Mouse (Mus musculus) intestine, postnatal 0 days (tissue): ENCODE measurements at regions not wholly inside any gene's neighbourhood (a gene's known extent, or its start where the extent isn't known, plus 50 kb on each side); places are given as distances from the start of the nearest gene placed in this dataset.

Experiments used
- ATAC-seq: fragments of 200-750 bp; cut with Nextera tagmentation; 2 replicates; pipeline ENCODE4 v1.8.0; 2017; ENCODE audit warnings: mild to moderate bottlenecking, moderate TSS enrichment, moderate library complexity
- H3K27ac ChIP-seq: fragments of 300-500 bp; sonication (generic); 2 replicates; pipeline ENCODE4 v1.5.1; 2014; ENCODE audit warnings: mild to moderate bottlenecking, low read depth, low read length, moderate library complexity
- H3K27me3 ChIP-seq: fragments of 300-500 bp; sonication (generic); replicated peaks from 2 replicates; pipeline ENCODE4 v1.6.1; 2014; ENCODE audit warnings: low read length, mixed read lengths; ENCODE audit not compliant: control insufficient read depth, insufficient read depth
- H3K36me3 ChIP-seq: fragments of 300-500 bp; sonication (generic); 2 replicates; pipeline ENCODE4 v1.6.1; 2014; ENCODE audit warnings: mild to moderate bottlenecking, moderate library complexity; ENCODE audit not compliant: control insufficient read depth, insufficient read depth
- H3K4me1 ChIP-seq: fragments of 300-500 bp; sonication (generic); replicated peaks from 2 replicates; pipeline ENCODE4 v1.6.1; 2014; ENCODE audit warnings: antibody characterized with exemption, low read length, mixed read lengths; ENCODE audit not compliant: control insufficient read depth, insufficient read depth
- H3K4me2 ChIP-seq: fragments of 300-500 bp; sonication (generic); replicated peaks from 2 replicates; pipeline ENCODE4 v1.6.1; 2014; ENCODE audit warnings: low read depth, mild to moderate bottlenecking, moderate library complexity
- H3K4me3 ChIP-seq: fragments of 300-500 bp; sonication (generic); 2 replicates; pipeline ENCODE4 v1.5.1; 2014; ENCODE audit warnings: low read depth, low read length
- H3K9ac ChIP-seq: fragments of 300-500 bp; sonication (generic); 2 replicates; pipeline ENCODE4 v1.6.1; 2014; ENCODE audit warnings: mild to moderate bottlenecking, low read depth, low read length
- H3K9me3 ChIP-seq: fragments of 300-500 bp; sonication (generic); 2 replicates; pipeline ENCODE4 v1.6.1; 2016; ENCODE audit warnings: mixed run types; ENCODE audit not compliant: control insufficient read depth
- CTCF ChIP-seq: sonication (generic); IDR thresholded peaks from 2 replicates; pipeline ENCODE4 v1.5.1; 2016; ENCODE audit warnings: low read depth, mild to moderate bottlenecking, control low read depth, antibody characterized with exemption, moderate library complexity
- WGBS: fragments of 180-500 bp; shearing (Covaris S2); extraction: QIAGEN DNeasy Blood & Tissue Kit; methylation state at CpG from one replicate; pipeline ENCODE4 v1.1.7; 2014; 5-methylcytosine and 5-hydroxymethylcytosine counted together

GRCm38 (mm10) chr2:106461973-106462637 is 231.0 kb upstream of the Mpped2 start:
- TF ChIP-seq CTCF = no peak
- 69% methylated on average over 12 of the region's 12 CpGs for WGBS

GRCm38 (mm10) chr2:106465055-106465454 is 228.0 kb upstream of the Mpped2 start:
- Histone ChIP-seq H3K9me3 (no peaks in the 10 kb centered on the region), H3K4me3 (no peak overlapping the region), H3K27me3 (no peaks in the 10 kb centered on the region), H3K4me1 (no peaks in the 10 kb centered on the region), H3K36me3 (no peaks in the 10 kb centered on the region), H3K27ac (no peak overlapping the region), H3K9ac (no peak overlapping the region), H3K4me2 (no peak overlapping the region)
- TF ChIP-seq CTCF = no peak
- 55% methylated on average over 3 of the region's 3 CpGs for WGBS
- no peak for ATAC-seq

More at GRCm38 (mm10) chr2:106461973-106462637, 231.0 kb upstream of the Mpped2 start:
- Histone ChIP-seq H3K4me3 (no peak overlapping the region), H3K36me3 (no peaks in the 10 kb centered on the region), H3K9ac (no peak overlapping the region), H3K9me3 (no peaks in the 10 kb centered on the region), H3K27me3 (no peaks in the 10 kb centered on the region), H3K4me1 (no peaks in the 10 kb centered on the region), H3K4me2 (no peak overlapping the region), H3K27ac (no peak overlapping the region)
- ATAC-seq = no peak

- H3K27ac ChIP-seq = no peak overlapping the region
- no peak for TF ChIP-seq CTCF
- H3K36me3 ChIP-seq = no peaks in the 10 kb centered on the region
- H3K4me1 ChIP-seq = no peaks in the 10 kb centered on the region
- H3K4me2 ChIP-seq = no peak overlapping the region
- H3K4me3 ChIP-seq = no peak overlapping the region
- H3K9me3 ChIP-seq = no peaks in the 10 kb centered on the region
- ATAC-seq = no peak
- H3K9ac ChIP-seq = no peak overlapping the region
- WGBS = 80% methylated on average over 3 of the region's 3 CpGs
- no peaks in the 10 kb centered on the region for H3K27me3 ChIP-seq
Observed at GRCm38 (mm10) chr2:106465831-106466230, 227.2 kb upstream of the Mpped2 start.

DNA sequence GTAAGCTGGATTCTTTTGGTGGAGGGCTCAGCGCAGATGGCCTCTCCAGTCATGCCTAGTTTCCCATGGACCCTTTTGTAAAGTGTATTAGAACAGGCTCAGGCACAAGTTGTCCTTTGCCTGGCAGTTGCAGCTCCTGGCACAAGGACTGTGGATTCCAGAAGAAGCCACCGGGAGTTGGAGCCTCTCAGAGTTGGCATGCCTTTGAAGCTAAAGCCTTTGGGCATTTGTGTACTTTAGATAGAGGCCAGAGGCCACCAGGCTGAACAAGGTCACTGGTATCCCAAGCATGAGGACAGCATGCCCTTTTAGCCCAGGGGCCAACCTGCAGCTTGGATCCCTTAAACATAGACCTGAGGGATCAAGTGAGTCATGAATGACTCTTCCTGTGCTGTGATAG is 223.9 kb upstream of the Mpped2 start:
- Histone ChIP-seq H3K9ac (no peak overlapping the region), H3K4me1 (no peaks in the 10 kb centered on the region), H3K9me3 (no peaks in the 10 kb centered on the region), H3K27ac (no peak overlapping the region), H3K4me3 (no peak overlapping the region), H3K36me3 (no peaks in the 10 kb centered on the region), H3K27me3 (no peaks in the 10 kb centered on the region), H3K4me2 (no peak overlapping the region)
- ATAC-seq = no peak
- WGBS = 78% methylated on average over 2 of the region's 2 CpGs
- TF ChIP-seq CTCF = no peak

DNA sequence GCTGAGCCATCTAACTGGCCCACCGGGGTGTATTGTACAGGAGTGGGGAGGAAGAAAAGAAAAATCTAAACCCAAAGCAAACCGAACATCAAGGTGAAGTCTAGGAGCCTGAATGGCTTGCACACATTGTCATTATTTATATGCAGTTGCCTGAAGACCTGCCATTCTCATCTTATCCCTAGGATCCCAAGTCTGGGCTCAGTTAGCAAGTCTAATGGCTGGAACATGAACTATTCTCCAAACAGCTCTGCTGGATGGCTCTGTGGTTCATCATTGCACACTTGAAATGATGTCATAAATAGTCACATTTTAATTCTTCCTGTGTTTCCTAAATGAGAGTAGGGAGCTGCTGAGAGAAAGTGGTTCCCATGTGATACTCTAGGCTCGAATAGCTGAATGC is 219.6 kb upstream of the Mpped2 start:
- no peaks in the 10 kb centered on the region for H3K36me3 ChIP-seq
- no peaks in the 10 kb centered on the region for H3K4me1 ChIP-seq
- H3K27ac ChIP-seq = no peak overlapping the region
- H3K9me3 ChIP-seq = no peaks in the 10 kb centered on the region
- no peak overlapping the region for H3K4me2 ChIP-seq
- TF ChIP-seq CTCF = no peak
- no peak overlapping the region for H3K4me3 ChIP-seq
- whole genome bisulfite sequencing = 82% methylated on average over 3 of the region's 3 CpGs
- no peak for ATAC-seq
- H3K27me3 ChIP-seq = no peaks in the 10 kb centered on the region
- H3K9ac ChIP-seq = no peak overlapping the region

GRCm38 (mm10) chr2:106477991-106478390 is 215.1 kb upstream of the Mpped2 start:
- H3K9ac ChIP-seq = no peak overlapping the region
- no peak overlapping the region for H3K27ac ChIP-seq
- no peaks in the 10 kb centered on the region for H3K9me3 ChIP-seq
- H3K4me1 ChIP-seq = no peaks in the 10 kb centered on the region
- WGBS = 76% methylated on average over 2 of the region's 2 CpGs
- no peaks in the 10 kb centered on the region for H3K27me3 ChIP-seq
- H3K4me3 ChIP-seq = no peak overlapping the region
- no peak overlapping the region for H3K4me2 ChIP-seq
- H3K36me3 ChIP-seq = no peaks in the 10 kb centered on the region
- no peak for ATAC-seq
- TF ChIP-seq CTCF = no peak
